11 mouse cellular contexts compared by ENCODE assay signal in the genomic region with DNA sequence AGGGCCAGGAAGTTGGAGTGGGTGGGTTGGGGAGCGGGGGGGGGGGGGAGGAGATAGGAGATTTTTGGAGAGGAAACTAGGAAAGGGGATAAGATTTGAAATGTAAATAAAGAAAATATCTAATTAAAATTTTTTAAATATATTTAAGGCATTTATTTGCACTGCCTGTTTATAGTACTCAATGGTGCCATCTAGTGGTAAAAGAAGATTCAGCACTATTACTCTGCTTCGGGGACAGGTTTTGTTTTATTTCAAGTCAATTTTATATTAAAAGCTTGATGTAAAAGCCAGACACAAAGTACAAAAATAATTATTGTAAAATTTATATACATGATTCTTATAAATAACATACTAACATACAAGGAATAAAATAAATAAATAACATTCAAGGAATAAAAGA.
A peak's percentile ranks its signal among the peaks of the same experiment; 100 is the strongest.
DNase-seq lines count a peak whose midpoint lies in the region; ATAC-seq lines count a peak whose summit lies in the region.
"Had no signal": no experiment of that assay in that cellular context is flagged by ENCODE, and none has a peak within 500 bp of the region (broad histone marks: within the 10 kb centered on the region; RNA-seq: fewer than 3 reads in every experiment).

No protein-coding gene starts in this region.

- ATAC-seq in embryonic facial prominence, embryonic 11.5 days (replicated peaks; ENCODE audit: insufficient number of reproducible peaks, low FRiP score, low TSS enrichment, low read depth), result no peak

- H3K36me3 ChIP-seq in embryonic facial prominence, embryonic 11.5 days (replicated peaks; ENCODE audit: control insufficient read depth, insufficient read depth, low read depth, low read length), result no peaks in the 10 kb centered on the region; the same call in 1 of the 2 replicates
- peaks cover 5% of the 10 kb centered on the region for H3K36me3 ChIP-seq in embryonic facial prominence, embryonic 10.5 days (replicated peaks)
- H3K36me3 ChIP-seq in hindbrain, embryonic 10.5 days, result peaks cover 5% of the 10 kb centered on the region; the same call in 1 of the 2 replicates
- H3K36me3 ChIP-seq: G1E; liver, embryonic 13.5 days had no signal

- H3K4me3 ChIP-seq in embryonic facial prominence, embryonic 11.5 days (ENCODE audit: low read depth, low read length), result no peak overlapping the region
- H3K4me3 ChIP-seq in embryonic facial prominence, embryonic 10.5 days, result no peak overlapping the region
- H3K4me3 ChIP-seq in hindbrain, embryonic 10.5 days, result no peak overlapping the region
- H3K4me3 ChIP-seq: liver, embryonic 13.5 days had no signal

- peak; percentile 63 for DNase-seq in embryonic facial prominence, embryonic 11.5 days (ENCODE audit: low spot score)
- DNase-seq in embryonic facial prominence, embryonic 10.5 days (ENCODE audit: low spot score), result no peak
- DNase-seq in left cerebral cortex, postnatal 14 days (ENCODE audit: low spot score in 2 of 2), result peak; percentile 36 to 57
- DNase-seq in left cerebral cortex, adult 9 months (ENCODE audit: low spot score in 2 of 2), result no peak
- DNase-seq in MEL-GATA-1-ER (ENCODE audit: extremely low read depth, low read depth), result peak; percentile 8
- DNase-seq in induced T-regulatory cell, adult 2 months (ENCODE audit: low read depth), result peak; percentile 80
- no peak for DNase-seq in adrenal gland, postnatal 4 days (ENCODE audit: low spot score in 2 of 2)
- no peak for DNase-seq in hindbrain, embryonic 10.5 days (ENCODE audit: low spot score)
- DNase-seq: heart, postnatal 36 days; liver, embryonic 13.5 days had no signal

- H3K27ac ChIP-seq in embryonic facial prominence, embryonic 11.5 days (replicated peaks; ENCODE audit: low read depth, low read length), result no peak overlapping the region
- H3K27ac ChIP-seq in embryonic facial prominence, embryonic 10.5 days (replicated peaks), result no peak overlapping the region
- no peak overlapping the region for H3K27ac ChIP-seq in hindbrain, embryonic 10.5 days
- H3K27ac ChIP-seq: liver, embryonic 13.5 days had no signal

- H3K4me2 ChIP-seq in embryonic facial prominence, embryonic 11.5 days (ENCODE audit: low read depth, low read length), result no peak overlapping the region
- H3K4me2 ChIP-seq: liver, embryonic 13.5 days had no signal

- WGBS in embryonic facial prominence, embryonic 11.5 days, result 62% methylated on average over 1 of the region's 2 CpGs
- 54% methylated on average over 2 of the region's 2 CpGs for WGBS in embryonic facial prominence, embryonic 10.5 days
- WGBS in hindbrain, embryonic 10.5 days, result 47% methylated on average over 2 of the region's 2 CpGs

- intact Hi-C loops in left cerebral cortex, postnatal 14 days (cut with DNase I), result loop anchor here (5.0 kb wide), 2 partner anchors 124 to 169 kb away; no protein-coding TSS in a partner anchor

- no peaks in the 10 kb centered on the region for H3K4me1 ChIP-seq in embryonic facial prominence, embryonic 11.5 days (ENCODE audit: control insufficient read depth, insufficient read depth, low read length)
- H3K4me1 ChIP-seq in embryonic facial prominence, embryonic 10.5 days, result 0 out of 2 replicates have a peak, but pooled peaks cover 4% of the 10 kb centered on the region
- H3K4me1 ChIP-seq in hindbrain, embryonic 10.5 days (replicated peaks), result no peaks in the 10 kb centered on the region

- H3K9me3 ChIP-seq in embryonic facial prominence, embryonic 11.5 days (replicated peaks; ENCODE audit: control insufficient read depth, low read length), result no peaks in the 10 kb centered on the region
- H3K9me3 ChIP-seq in embryonic facial prominence, embryonic 10.5 days, result no peaks in the 10 kb centered on the region
- H3K9me3 ChIP-seq in hindbrain, embryonic 10.5 days, result no peaks in the 10 kb centered on the region
- H3K9me3 ChIP-seq: G1E; liver, embryonic 13.5 days had no signal

- H3K9ac ChIP-seq in embryonic facial prominence, embryonic 11.5 days (replicated peaks; ENCODE audit: low read length), result no peak overlapping the region
- H3K9ac ChIP-seq: liver, embryonic 13.5 days had no signal

- no peaks in the 10 kb centered on the region for H3K27me3 ChIP-seq in embryonic facial prominence, embryonic 11.5 days (ENCODE audit: control insufficient read depth, insufficient read depth, low read length)
- no peaks in the 10 kb centered on the region for H3K27me3 ChIP-seq in embryonic facial prominence, embryonic 10.5 days (replicated peaks; ENCODE audit: low read depth, poor library complexity, severe bottlenecking)
- no peaks in the 10 kb centered on the region for H3K27me3 ChIP-seq in hindbrain, embryonic 10.5 days (ENCODE audit: insufficient read depth, poor library complexity, severe bottlenecking)
- H3K27me3 ChIP-seq: liver, embryonic 13.5 days had no signal

Comparison
In these comparisons a context has a peak if more than half of its experiments do, and no peak if none do; other contexts are left out.
1. DNase-seq: peak in embryonic facial prominence, embryonic 11.5 days (single experiment), left cerebral cortex, postnatal 14 days (2 of 2), MEL-GATA-1-ER (single experiment) and induced T-regulatory cell, adult 2 months (single experiment); none in embryonic facial prominence, embryonic 10.5 days (single experiment), left cerebral cortex, adult 9 months (0 of 2), adrenal gland, postnatal 4 days (0 of 2) and hindbrain, embryonic 10.5 days (single experiment).